Mouse (Mus musculus) liver, embryonic 16.5 days (tissue): ENCODE data around the gene Apon. TPM values are rescaled to one million over a fixed set of nuclear protein-coding genes. Genes with fewer than 3 reads are reported as not detected.

Experiments used
- ATAC-seq: fragments of 200-750 bp; cut with Nextera tagmentation; 2 replicates; pipeline ENCODE4 v1.8.0; 2017; ENCODE audit warnings: low read depth, mild to moderate bottlenecking, moderate number of reproducible peaks, moderate library complexity
- H3K27ac ChIP-seq: fragments of 300-500 bp; sonication (generic); 2 replicates; pipeline ENCODE4 v1.5.1; 2014; ENCODE audit warnings: mild to moderate bottlenecking, low read length
- H3K27me3 ChIP-seq: fragments of 300-500 bp; sonication (generic); 2 replicates; pipeline ENCODE4 v1.6.1; 2014; ENCODE audit warnings: low read depth, low read length, mixed read lengths; ENCODE audit not compliant: control insufficient read depth, insufficient read depth
- H3K36me3 ChIP-seq: fragments of 300-500 bp; sonication (generic); 2 replicates; pipeline ENCODE4 v1.6.1; 2014; ENCODE audit warnings: mild to moderate bottlenecking; ENCODE audit not compliant: control insufficient read depth, insufficient read depth
- H3K4me1 ChIP-seq: fragments of 300-500 bp; sonication (generic); 2 replicates; pipeline ENCODE4 v1.6.1; 2014; ENCODE audit warnings: low read depth, low read length, mixed read lengths; ENCODE audit not compliant: control insufficient read depth
- H3K4me2 ChIP-seq: fragments of 300-500 bp; sonication (generic); 2 replicates; pipeline ENCODE4 v1.6.1; 2014; ENCODE audit warnings: low read depth, low read length, mixed read lengths
- H3K4me3 ChIP-seq: fragments of 300-500 bp; sonication (generic); 2 replicates; pipeline ENCODE4 v1.5.1; 2014; ENCODE audit warnings: low read depth, mild to moderate bottlenecking, low read length
- H3K9ac ChIP-seq: fragments of 300-500 bp; sonication (generic); 2 replicates; pipeline ENCODE4 v1.6.1; 2014; ENCODE audit warnings: low read depth, low read length
- H3K9me3 ChIP-seq: fragments of 300-500 bp; sonication (generic); replicated peaks from 2 replicates; pipeline ENCODE4 v1.6.1; 2016; ENCODE audit warnings: low read length; ENCODE audit not compliant: control insufficient read depth
- WGBS: fragments of 180-500 bp; shearing (Covaris S2); extraction: QIAGEN DNeasy Blood & Tissue Kit; methylation state at CpG from one replicate; pipeline ENCODE4 v1.1.7; 2014; ENCODE audit not compliant: insufficient replicate concordance; 5-methylcytosine and 5-hydroxymethylcytosine counted together
- polyA plus RNA-seq: library from polyadenylated mRNA; unstranded; fragments of >200 nt; fragmentation: Nextera tagmentation; extraction: Ambion mirVana; gene quantifications from 2 replicates; pipeline ENCODE4 v1.2.1, GENCODE M21; 2015

The Apon gene
- polyA plus RNA-seq, 1 experiment from 2014 or later: 1.9 TPM

GRCm38 (mm10) chr10:128230582-128230981, 23.3 kb upstream of the Apon start:
- Histone ChIP-seq H3K27me3 (no peaks in the 10 kb centered on the region), H3K36me3 (no peaks in the 10 kb centered on the region), H3K4me2 (peak overlapping the region; percentile 89), H3K4me3 (peak overlapping the region; percentile 84), H3K9me3 (no peaks in the 10 kb centered on the region), H3K9ac (peak overlapping the region; percentile 88), H3K4me1 (peaks cover 28% of the 10 kb centered on the region), H3K27ac (peak overlapping the region; percentile 95)
- 68% methylated on average over 12 of the region's 12 CpGs for WGBS
- ATAC-seq: no peak

DNA sequence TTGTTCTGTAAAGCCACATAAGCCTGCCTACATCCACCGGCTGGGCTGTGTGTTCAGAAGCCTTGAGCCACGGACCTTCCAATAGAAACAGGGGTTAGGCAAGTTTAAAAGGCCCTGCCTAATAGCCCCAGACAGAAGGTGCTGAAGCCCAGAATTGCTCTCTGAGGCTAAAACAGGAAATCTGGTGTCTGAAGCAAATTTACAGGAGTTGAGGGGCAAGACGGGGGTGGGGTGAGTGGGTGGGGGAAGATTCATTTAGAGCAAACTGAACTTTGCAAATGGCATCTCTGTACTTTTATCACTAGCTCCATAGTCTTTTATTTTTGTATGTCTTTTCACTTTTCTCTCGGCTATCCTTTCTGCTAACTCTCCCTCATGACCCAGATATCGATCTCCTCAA, 22.8 kb upstream of the Apon start:
- WGBS: 5% methylated on average over 5 of the region's 5 CpGs
- peak overlapping the region; percentile 89 for H3K4me2 ChIP-seq
- H3K27ac ChIP-seq: peak overlapping the region; percentile 95
- peaks cover 31% of the 10 kb centered on the region for H3K4me1 ChIP-seq
- no peaks in the 10 kb centered on the region for H3K27me3 ChIP-seq
- H3K4me3 ChIP-seq: peak overlapping the region; percentile 84
- no peaks in the 10 kb centered on the region for H3K9me3 ChIP-seq
- H3K36me3 ChIP-seq: no peaks in the 10 kb centered on the region
- H3K9ac ChIP-seq: peak overlapping the region; percentile 88
- ATAC-seq: no peak

DNA sequence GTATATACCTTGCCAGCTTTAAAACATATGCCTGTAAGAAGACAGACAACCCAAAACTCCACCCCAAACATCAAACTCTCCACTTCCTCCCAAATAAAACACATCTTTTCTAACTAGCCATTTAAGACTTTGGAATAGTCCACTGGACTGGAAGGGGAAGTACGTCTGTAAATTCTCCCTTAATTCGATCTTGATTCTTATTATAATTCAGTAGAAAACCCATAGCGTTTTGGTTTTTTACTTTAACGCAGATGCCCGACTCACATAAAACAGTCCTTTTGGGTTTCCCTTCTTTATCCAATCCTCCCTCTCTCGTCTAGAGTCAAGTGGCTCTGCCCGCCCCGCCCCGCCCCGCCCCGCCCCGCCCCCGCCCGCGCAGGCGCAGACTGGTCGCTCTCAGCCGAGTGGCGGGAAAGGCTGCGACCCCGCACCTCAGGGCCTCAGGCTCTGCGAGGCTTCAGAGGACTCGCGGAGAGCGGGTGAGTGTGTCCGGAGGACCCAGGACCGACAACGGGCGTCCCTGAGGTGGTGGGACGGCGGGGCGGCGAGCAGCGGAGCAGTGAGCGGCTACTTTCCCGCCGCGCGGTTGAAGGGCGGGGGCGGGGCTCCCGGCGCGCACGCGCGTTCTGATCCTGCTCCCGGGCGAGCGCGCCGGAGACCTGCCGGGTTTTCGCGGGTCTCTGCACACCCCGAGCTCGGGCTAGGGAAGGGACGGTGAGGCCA, 22.0 kb upstream of the Apon start, which contains the start of gene Timeless:
Gene Timeless (plus strand): TSS at position 369 of the 723 bp plus-strand sequence.
- peak; percentile 90 for ATAC-seq
- Histone ChIP-seq H3K4me3 (peak within 1 kb of the TSS; percentile 84), H3K9ac (peak within 1 kb of the TSS; percentile 88), H3K4me2 (peak within 1 kb of the TSS; percentile 89), H3K27ac (peak within 1 kb of the TSS; percentile 95), H3K36me3 (no peaks in the 10 kb centered on the region), H3K4me1 (peaks cover 34% of the 10 kb centered on the region), H3K27me3 (no peaks in the 10 kb centered on the region), H3K9me3 (no peaks in the 10 kb centered on the region)
- under 1% methylated on average over 58 of the region's 58 CpGs for WGBS

- Histone ChIP-seq H3K36me3 (no peaks in the 10 kb centered on the region), H3K27me3 (no peaks in the 10 kb centered on the region), H3K4me2 (peak overlapping the region; percentile 89), H3K4me3 (peak overlapping the region; percentile 84), H3K4me1 (peaks cover 33% of the 10 kb centered on the region), H3K9me3 (no peaks in the 10 kb centered on the region), H3K9ac (peak overlapping the region; percentile 88), H3K27ac (peak overlapping the region; percentile 95)
- under 1% methylated on average over 14 of the region's 14 CpGs for WGBS
- peak; percentile 32 for ATAC-seq
Measured at GRCm38 (mm10) chr10:128232420-128232985, 21.4 kb upstream of the Apon start.

- H3K4me1 ChIP-seq: peaks cover 19% of the 10 kb centered on the region
- peaks cover 13% of the 10 kb centered on the region for H3K36me3 ChIP-seq
- WGBS: 67% methylated on average over 4 of the region's 4 CpGs
Measured at GRCm38 (mm10) chr10:128236321-128236720, 17.6 kb upstream of the Apon start.

DNA sequence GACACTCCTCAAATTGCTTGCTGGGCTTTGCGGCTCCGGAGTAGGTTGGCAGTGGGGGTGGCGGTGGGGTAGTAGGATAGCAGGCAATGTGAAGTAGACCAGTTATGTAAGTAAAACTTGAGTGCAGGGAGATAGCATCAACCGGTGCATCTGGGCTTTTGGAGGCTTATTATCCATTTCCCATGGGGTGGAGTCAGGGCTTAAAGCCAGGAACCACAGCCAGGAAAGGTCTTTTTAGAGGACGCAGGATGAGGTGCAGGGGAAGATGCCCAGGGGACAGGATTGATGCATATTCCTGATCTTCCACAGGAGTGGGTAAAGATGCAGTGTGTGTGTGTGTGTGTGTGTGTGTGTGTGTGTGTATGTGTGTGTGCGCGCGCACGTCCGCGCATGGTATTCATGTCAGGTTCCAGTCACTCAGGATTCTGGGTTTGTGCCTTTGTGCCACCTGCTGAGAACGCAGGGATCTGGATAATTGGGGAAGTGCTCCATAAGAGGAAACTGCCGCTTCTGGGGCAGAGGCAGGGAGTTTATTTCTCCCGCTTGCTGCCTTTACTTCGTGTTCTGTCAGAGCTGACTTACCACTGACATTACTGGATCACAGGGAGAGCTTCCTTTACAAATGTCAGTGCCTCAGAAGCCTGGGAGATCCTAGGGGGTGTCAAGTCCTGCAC, 16.0 kb upstream of the Apon start:
- Histone ChIP-seq H3K27me3 (no peaks in the 10 kb centered on the region), H3K9me3 (no peaks in the 10 kb centered on the region), H3K36me3 (peaks cover 23% of the 10 kb centered on the region), H3K27ac (no peak overlapping the region; the same call in 1 of the 2 replicates), H3K4me3 (no peak overlapping the region), H3K4me2 (no peak overlapping the region), H3K4me1 (peaks cover 17% of the 10 kb centered on the region), H3K9ac (no peak overlapping the region)
- WGBS: 75% methylated on average over 15 of the region's 15 CpGs
- ATAC-seq: no peak

More at GRCm38 (mm10) chr10:128236321-128236720, 17.6 kb upstream of the Apon start:
- Histone ChIP-seq H3K9me3 (no peaks in the 10 kb centered on the region), H3K4me2 (no peak overlapping the region), H3K4me3 (no peak overlapping the region), H3K9ac (no peak overlapping the region), H3K27ac (no peak overlapping the region), H3K27me3 (no peaks in the 10 kb centered on the region)
- ATAC-seq: no peak

- Histone ChIP-seq H3K4me1 (peaks cover 10% of the 10 kb centered on the region), H3K9me3 (no peaks in the 10 kb centered on the region), H3K4me2 (no peak overlapping the region), H3K36me3 (peaks cover 33% of the 10 kb centered on the region), H3K27ac (no peak overlapping the region), H3K9ac (no peak overlapping the region), H3K27me3 (no peaks in the 10 kb centered on the region), H3K4me3 (no peak overlapping the region)
- 72% methylated on average over 4 of the region's 4 CpGs for WGBS
- no peak for ATAC-seq
Measured at GRCm38 (mm10) chr10:128239140-128239539, 14.8 kb upstream of the Apon start.

DNA sequence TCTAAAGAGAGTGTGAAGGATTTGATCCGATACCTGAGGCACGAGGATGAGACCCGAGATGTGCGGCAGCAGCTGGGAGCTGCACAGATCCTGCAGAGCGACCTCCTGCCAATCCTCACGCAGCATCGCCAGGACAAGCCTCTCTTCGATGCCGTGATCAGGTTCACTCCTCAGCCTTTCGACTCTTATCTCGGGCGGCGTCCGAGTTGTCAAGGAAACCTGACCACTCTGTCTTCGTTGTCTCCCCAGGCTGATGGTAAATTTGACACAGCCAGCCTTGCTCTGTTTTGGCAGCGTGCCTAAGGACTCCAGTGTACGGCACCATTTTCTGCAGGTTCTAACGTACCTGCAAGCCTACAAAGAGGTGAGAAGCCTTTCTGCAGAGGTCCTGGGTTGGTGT, 13.8 kb upstream of the Apon start:
- Histone ChIP-seq H3K36me3 (peaks cover 41% of the 10 kb centered on the region), H3K9ac (no peak overlapping the region), H3K4me2 (no peak overlapping the region), H3K9me3 (no peaks in the 10 kb centered on the region), H3K27ac (no peak overlapping the region), H3K4me1 (peaks cover 9% of the 10 kb centered on the region), H3K4me3 (no peak overlapping the region), H3K27me3 (no peaks in the 10 kb centered on the region)
- ATAC-seq: no peak
- 44% methylated on average over 18 of the region's 18 CpGs for WGBS

DNA sequence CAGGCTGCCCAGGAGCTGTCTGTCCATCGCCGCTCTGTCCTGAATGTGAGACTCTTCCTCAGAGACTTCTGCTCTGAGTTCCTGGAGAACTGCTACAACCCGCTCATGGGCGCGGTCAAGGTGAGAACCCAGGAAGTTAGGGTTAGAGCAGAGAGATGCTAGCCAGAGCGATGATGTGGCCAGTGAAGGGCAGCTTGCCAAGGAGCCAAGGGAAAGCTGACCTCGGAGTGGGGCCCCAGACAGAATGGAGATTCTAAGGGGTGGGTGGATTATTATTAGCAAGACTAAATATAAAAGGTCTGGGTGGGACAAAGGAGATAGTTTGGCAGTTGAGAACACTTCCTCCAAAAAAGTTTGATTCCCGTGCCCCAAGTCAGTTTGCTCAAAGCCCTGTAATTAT, 10.6 kb upstream of the Apon start:
- no peak overlapping the region for H3K4me2 ChIP-seq
- H3K4me3 ChIP-seq: no peak overlapping the region
- H3K36me3 ChIP-seq: peaks cover 63% of the 10 kb centered on the region
- H3K4me1 ChIP-seq: peaks cover 4% of the 10 kb centered on the region
- ATAC-seq: no peak
- H3K9ac ChIP-seq: no peak overlapping the region
- no peaks in the 10 kb centered on the region for H3K27me3 ChIP-seq
- no peaks in the 10 kb centered on the region for H3K9me3 ChIP-seq
- H3K27ac ChIP-seq: no peak overlapping the region
- 90% methylated on average over 8 of the region's 8 CpGs for WGBS
